Mouse (Mus musculus): ENCODE results near the gene Gcnt4. TPM values are rescaled to one million over a fixed set of nuclear protein-coding genes. Genes with fewer than 3 reads are reported as not detected.
"Not testable (repeated sequence)": the region's sequence is repeated elsewhere in the genome, so short reads cannot be mapped to it uniquely, and the experiment has no call there.

The Gcnt4 gene
- polyA plus RNA-seq, 1 experiment, result not detected

DNA sequence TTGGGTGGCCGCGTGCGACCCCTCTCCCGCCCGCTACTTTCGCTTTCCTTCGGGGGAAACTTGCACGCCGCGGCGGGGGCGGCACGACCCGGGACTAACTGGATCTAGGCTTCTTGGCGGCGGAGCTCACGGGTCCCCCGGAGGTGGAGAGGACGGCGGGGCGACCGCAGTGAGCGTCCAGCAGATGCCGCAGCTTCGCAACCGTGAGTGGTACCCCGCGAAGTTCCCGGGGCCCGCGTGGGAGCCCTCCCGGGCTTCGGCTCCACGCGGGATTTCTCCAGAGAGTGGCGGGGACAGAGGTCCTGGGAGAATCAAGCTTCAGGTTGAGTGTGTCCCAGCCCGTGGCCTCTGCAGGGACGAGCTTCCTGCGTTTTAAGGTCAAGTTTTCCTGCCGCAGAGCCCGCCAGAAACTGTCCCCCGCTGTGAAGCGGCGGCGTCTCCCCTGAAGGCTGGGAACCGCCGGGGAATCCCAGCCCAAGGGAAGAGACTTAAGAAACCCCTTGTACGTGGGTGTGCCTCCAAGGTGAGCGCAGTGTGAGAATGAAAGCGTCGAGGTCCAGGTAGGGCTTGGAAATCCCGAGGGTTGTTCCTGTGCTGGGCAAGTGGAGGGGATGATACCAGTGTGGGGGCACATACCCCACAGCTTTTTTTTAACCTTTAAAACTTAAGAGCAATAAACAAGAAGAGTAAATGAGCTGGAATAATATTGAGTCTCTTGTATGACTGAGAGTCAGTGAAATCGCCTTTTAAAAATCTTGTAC lies 676 bp downstream of the Gcnt4 start:
- TF ChIP-seq TAL1 (IDR thresholded peaks at IDR 0.05; ENCODE audit: low read length) (no peak), GATA1 (IDR thresholded peaks at IDR 0.05; ENCODE audit: low read length) (no peak)
- H3K36me3 ChIP-seq (ENCODE audit: control insufficient read depth), result no peaks in the 10 kb centered on the region
- H3K27me3 ChIP-seq (ENCODE audit: control insufficient read depth), result peaks cover 52% of the 10 kb centered on the region
- peaks cover 9% of the 10 kb centered on the region for H3K9me3 ChIP-seq (ENCODE audit: control insufficient read depth, low read length)
- peaks cover 8% of the 10 kb centered on the region for H3K4me1 ChIP-seq (ENCODE audit: control insufficient read depth)
- H3K4me3 ChIP-seq (replicated peaks), result peak overlapping the region; percentile 58

DNA sequence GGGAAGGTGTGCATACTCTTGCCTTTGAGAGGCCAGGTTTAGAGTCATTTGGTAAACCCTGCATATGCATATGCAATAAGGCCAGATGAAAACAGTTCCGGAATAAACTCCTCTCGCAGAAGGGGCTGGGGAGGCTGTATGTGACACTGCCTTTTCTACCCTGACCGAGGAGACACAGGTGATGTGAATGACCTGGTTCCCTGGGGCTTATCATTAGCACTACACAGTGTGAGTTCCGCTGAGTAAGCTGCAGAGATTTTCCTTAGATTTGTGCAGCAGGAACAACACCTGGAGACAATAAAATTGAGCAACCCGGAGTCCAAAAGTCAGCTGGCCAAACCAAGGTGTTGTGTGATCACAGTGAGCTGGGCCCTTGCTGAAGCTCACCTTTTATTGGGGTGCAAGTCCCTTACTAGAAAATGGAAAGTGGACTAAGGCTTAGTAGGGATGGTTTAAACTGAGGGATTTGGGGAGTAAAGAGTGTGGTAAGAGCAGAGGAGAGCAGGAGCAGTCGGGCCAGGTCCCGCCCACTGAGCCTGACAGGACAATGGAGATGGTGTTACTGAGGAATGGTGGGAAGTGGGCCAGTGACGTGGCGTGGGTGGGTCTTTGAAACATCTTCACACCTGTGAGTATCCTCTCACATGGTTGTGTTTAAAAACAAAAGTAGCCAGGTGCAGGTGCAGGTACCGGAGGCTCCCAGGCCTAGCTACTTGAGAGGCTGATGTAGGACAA lies 1.7 kb downstream of the Gcnt4 start:
- Histone ChIP-seq H3K4me3 (replicated peaks) (no peak overlapping the region), H3K4me1 (ENCODE audit: control insufficient read depth) (peaks cover 8% of the 10 kb centered on the region), H3K36me3 (ENCODE audit: control insufficient read depth) (no peaks in the 10 kb centered on the region), H3K27me3 (ENCODE audit: control insufficient read depth) (peaks cover 52% of the 10 kb centered on the region), H3K9me3 (ENCODE audit: control insufficient read depth, low read length) (peaks cover 9% of the 10 kb centered on the region)
- no peak for TF ChIP-seq GATA1 (IDR thresholded peaks at IDR 0.05; ENCODE audit: low read length)
- no peak for TF ChIP-seq TAL1 (IDR thresholded peaks at IDR 0.05; ENCODE audit: low read length)

DNA sequence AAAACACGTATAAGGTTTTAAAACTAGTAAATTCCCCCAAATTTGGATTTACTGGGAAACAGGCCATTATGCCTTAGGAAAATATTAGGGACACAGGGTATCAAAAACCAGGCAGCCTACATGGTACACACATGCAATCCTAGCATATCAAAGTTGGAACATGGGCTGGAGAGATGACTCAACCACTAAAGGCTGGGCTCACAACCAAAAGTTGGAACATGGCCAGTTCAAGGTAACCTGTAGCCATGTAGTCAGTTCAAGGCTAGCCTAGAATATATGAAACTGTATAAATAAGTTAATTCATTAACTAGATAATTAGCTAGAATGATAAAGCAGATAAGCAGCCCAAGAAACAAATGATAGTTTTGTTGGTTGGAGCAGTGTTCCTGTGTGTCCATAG lies 3.3 kb downstream of the Gcnt4 start:
- H3K4me3 ChIP-seq (replicated peaks), result no peak overlapping the region
- peaks cover 9% of the 10 kb centered on the region for H3K9me3 ChIP-seq (ENCODE audit: control insufficient read depth, low read length)
- H3K4me1 ChIP-seq (ENCODE audit: control insufficient read depth), result peaks cover 8% of the 10 kb centered on the region
- H3K36me3 ChIP-seq (ENCODE audit: control insufficient read depth), result no peaks in the 10 kb centered on the region
- H3K27me3 ChIP-seq (ENCODE audit: control insufficient read depth), result peaks cover 52% of the 10 kb centered on the region
- TF ChIP-seq GATA1 (IDR thresholded peaks at IDR 0.05; ENCODE audit: low read length) (no peak), TAL1 (IDR thresholded peaks at IDR 0.05; ENCODE audit: low read length) (no peak)

DNA sequence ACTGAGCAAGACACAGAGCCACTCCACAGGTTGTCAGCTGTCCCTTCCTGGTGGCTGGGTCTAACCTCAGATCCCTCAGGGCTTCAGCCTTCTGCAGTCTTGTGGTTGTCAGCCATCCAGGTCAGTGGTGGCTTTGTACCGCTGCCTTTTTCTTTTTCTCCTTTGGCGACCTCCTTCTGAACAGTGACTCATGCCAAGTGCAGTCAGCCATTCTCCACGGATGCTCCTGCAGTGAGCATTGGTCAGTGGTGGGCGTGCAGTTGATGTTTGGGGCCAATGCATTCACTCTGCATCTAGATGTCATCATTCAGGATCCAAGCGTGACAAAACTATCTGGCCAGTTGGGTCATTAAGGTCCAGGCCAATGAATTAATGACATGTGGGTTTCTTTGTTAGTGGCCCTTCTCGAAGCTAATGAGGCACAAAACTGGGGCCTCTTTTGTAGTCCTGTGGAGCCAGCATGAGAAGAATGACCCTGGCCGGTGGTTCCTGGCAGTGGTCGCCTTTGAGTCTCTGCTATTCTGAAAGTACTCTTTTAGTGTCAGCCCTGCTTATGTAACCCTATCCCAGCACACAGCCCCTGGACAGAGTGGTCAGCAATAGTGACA lies 4.0 kb downstream of the Gcnt4 start:
- Histone ChIP-seq H3K9me3 (ENCODE audit: control insufficient read depth, low read length) (peaks cover 9% of the 10 kb centered on the region), H3K36me3 (ENCODE audit: control insufficient read depth) (no peaks in the 10 kb centered on the region), H3K4me1 (ENCODE audit: control insufficient read depth) (peaks cover 8% of the 10 kb centered on the region), H3K4me3 (replicated peaks) (no peak overlapping the region), H3K27me3 (ENCODE audit: control insufficient read depth) (peaks cover 48% of the 10 kb centered on the region)
- TF ChIP-seq TAL1 (IDR thresholded peaks at IDR 0.05; ENCODE audit: low read length) (no peak), GATA1 (IDR thresholded peaks at IDR 0.05; ENCODE audit: low read length) (no peak)

DNA sequence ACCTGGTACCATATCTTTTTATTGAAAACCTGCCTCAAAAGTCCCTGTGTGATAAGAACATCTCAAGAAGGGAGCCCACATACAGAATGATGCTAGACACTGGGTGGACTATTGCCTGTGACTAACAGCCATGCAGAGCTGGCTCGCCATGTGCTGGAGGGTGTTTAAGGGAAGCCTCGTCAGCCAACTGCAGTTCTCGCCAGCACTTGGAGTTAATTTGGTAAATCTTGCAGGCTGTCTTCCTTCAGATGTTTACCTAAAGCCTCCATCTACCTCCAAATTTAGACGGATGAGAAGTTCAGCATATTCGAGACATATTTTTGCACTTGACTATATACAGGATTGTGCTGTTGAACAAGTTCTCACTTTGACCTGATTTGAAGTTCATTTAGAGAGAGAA lies 8.3 kb downstream of the Gcnt4 start:
- no peak for TF ChIP-seq TAL1 (IDR thresholded peaks at IDR 0.05; ENCODE audit: low read length)
- no peak for TF ChIP-seq GATA1 (IDR thresholded peaks at IDR 0.05; ENCODE audit: low read length)
- H3K4me3 ChIP-seq (replicated peaks), result no peak overlapping the region
- H3K36me3 ChIP-seq (ENCODE audit: control insufficient read depth), result no peaks in the 10 kb centered on the region

DNA sequence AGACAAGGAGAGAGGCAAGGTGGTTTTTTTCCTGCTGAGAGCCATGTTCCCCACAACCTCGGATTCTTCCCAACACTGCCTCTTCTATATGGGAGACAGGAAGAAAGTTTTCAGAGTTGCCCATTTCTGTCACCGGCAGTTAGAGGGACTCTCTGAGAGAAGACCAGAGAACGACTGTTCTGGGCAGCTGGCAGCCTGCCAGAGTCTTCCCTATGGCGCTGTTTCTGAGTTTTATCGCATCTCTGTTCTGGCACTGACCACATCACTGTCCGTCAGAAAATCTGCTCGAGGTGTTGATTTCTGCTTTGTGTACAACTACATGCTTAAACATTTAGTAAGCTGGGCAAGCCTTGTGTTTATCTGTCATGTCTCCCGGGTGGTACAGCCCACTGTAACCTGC lies 8.9 kb downstream of the Gcnt4 start:
- no peak overlapping the region for H3K4me3 ChIP-seq (replicated peaks)
- no peaks in the 10 kb centered on the region for H3K4me1 ChIP-seq (ENCODE audit: control insufficient read depth)
- H3K27me3 ChIP-seq (ENCODE audit: control insufficient read depth), result peaks cover 2% of the 10 kb centered on the region
- no peaks in the 10 kb centered on the region for H3K36me3 ChIP-seq (ENCODE audit: control insufficient read depth)
- no peaks in the 10 kb centered on the region for H3K9me3 ChIP-seq (ENCODE audit: control insufficient read depth, low read length)
- no peak for TF ChIP-seq TAL1 (IDR thresholded peaks at IDR 0.05; ENCODE audit: low read length)
- TF ChIP-seq GATA1 (IDR thresholded peaks at IDR 0.05; ENCODE audit: low read length), result no peak

More for the DNA sequence above, 8.3 kb downstream of the Gcnt4 start:
- Histone ChIP-seq H3K4me1 (ENCODE audit: control insufficient read depth) (no peaks in the 10 kb centered on the region), H3K27me3 (ENCODE audit: control insufficient read depth) (peaks cover 7% of the 10 kb centered on the region), H3K9me3 (ENCODE audit: control insufficient read depth, low read length) (no peaks in the 10 kb centered on the region)

DNA sequence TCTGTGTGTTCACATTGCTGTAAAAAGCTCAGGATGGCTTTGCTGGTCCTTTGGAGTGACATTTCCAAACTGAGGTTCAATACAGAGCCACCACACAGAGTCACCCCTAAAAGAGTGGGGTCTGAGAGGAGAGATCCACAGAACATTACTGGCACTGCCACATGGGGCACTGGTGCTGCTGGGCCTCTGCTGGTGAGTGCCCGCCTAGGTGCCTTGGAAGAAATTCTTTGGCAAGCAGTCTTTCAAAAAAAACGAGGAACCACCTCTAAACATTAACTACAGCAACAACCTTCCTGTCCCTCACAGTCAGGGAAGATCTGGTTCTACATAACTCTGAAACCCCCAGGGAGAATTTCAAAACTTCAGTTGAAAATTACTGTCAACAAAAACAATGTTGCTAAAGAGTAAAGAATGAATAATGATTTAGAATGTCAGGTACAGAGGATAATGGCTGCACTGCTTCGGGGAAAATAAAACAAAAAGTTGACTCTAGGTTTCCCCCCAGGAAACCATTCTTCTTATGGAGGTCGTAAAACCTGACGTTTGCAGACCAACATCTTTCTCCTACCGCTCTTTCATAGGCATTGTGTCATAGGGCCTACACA lies 11.8 kb downstream of the Gcnt4 start:
- H3K4me3 ChIP-seq (replicated peaks), result no peak overlapping the region
- no peaks in the 10 kb centered on the region for H3K9me3 ChIP-seq (ENCODE audit: control insufficient read depth, low read length)
- no peaks in the 10 kb centered on the region for H3K4me1 ChIP-seq (ENCODE audit: control insufficient read depth)
- no peaks in the 10 kb centered on the region for H3K27me3 ChIP-seq (ENCODE audit: control insufficient read depth)
- TF ChIP-seq GATA1 (IDR thresholded peaks at IDR 0.05; ENCODE audit: low read length) (no peak), TAL1 (IDR thresholded peaks at IDR 0.05; ENCODE audit: low read length) (no peak)
- H3K36me3 ChIP-seq (ENCODE audit: control insufficient read depth), result no peaks in the 10 kb centered on the region

DNA sequence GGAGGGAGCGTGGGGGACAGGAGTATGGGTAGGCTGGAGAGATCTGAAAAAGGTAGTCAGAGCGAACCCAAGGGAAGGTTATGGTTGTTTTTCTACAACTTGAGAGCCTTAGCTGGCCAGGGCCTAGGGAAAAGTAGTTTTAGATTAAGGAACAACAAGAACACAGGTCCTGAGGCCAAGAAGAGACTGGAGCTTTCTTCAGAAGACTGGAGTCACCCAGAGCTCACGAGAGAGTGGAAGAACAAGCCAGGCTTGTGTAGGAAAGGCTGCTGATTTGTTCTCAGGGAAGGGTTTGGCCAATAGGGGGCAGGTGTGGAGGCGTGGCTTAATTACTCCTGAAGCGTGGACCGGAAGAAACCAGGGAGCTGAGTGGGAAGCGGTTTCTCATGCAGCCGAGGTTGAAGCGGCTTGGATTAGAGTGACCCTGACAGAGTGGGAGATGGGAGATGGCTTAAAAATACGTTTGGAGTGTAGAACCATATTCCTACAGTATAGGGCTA lies 12.6 kb downstream of the Gcnt4 start:
- no peaks in the 10 kb centered on the region for H3K36me3 ChIP-seq (ENCODE audit: control insufficient read depth)
- no peak overlapping the region for H3K4me3 ChIP-seq (replicated peaks)
- H3K4me1 ChIP-seq (ENCODE audit: control insufficient read depth), result no peaks in the 10 kb centered on the region
- TF ChIP-seq GATA1 (IDR thresholded peaks at IDR 0.05; ENCODE audit: low read length), result no peak
- TF ChIP-seq TAL1 (IDR thresholded peaks at IDR 0.05; ENCODE audit: low read length), result no peak
- H3K9me3 ChIP-seq (ENCODE audit: control insufficient read depth, low read length), result no peaks in the 10 kb centered on the region
- H3K27me3 ChIP-seq (ENCODE audit: control insufficient read depth), result no peaks in the 10 kb centered on the region

DNA sequence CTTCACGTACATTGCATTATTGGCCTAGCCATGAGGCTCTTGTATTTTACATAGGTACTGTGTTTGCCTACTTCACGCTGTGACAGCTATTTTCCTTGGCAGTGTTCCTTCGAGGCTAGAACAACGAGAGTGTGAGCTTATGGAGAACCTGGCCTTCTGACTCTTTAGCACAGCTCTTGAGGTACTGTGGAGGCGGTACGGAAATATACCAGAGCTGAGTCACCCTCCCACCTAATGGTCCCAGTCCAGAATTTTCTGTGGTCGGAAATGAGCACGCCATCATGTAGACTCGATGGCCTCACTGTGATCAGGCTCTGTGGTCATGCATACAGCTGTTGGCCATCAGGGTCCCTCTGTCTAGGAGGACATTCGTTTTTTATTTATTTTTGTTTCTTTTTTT lies 15.2 kb downstream of the Gcnt4 start:
- no peak for TF ChIP-seq GATA1 (IDR thresholded peaks at IDR 0.05; ENCODE audit: low read length)
- TF ChIP-seq TAL1 (IDR thresholded peaks at IDR 0.05; ENCODE audit: low read length), result no peak

DNA sequence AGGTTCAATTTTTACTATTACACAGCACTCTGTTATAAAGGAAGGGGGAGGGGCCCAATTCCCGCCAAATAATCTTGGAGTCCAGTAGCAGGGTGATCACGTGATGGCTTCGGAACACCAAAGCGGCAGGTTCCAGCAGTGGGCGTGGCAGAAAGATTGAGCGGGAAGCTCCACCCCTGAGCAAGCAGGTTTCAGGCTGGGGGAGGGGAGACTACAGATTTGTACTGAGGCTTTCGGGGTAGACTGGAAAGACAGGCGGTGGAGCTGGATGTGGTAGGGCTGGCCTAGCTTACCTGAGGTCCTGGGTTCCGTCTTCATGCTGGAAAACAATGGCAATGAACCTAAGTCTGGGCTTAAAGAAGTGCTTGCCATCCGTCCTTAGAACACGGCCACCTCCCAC lies 17.0 kb downstream of the Gcnt4 start:
- H3K27me3 ChIP-seq (ENCODE audit: control insufficient read depth); H3K9me3 ChIP-seq (ENCODE audit: control insufficient read depth, low read length); H3K36me3 ChIP-seq (ENCODE audit: control insufficient read depth); H3K4me3 ChIP-seq (replicated peaks); H3K4me1 ChIP-seq (ENCODE audit: control insufficient read depth): not testable (repeated sequence)

More for the DNA sequence above, 15.2 kb downstream of the Gcnt4 start:
- no peaks in the 10 kb centered on the region for H3K4me1 ChIP-seq (ENCODE audit: control insufficient read depth)
- no peaks in the 10 kb centered on the region for H3K27me3 ChIP-seq (ENCODE audit: control insufficient read depth)
- H3K4me3 ChIP-seq (replicated peaks), result no peak overlapping the region
- no peaks in the 10 kb centered on the region for H3K9me3 ChIP-seq (ENCODE audit: control insufficient read depth, low read length)
- no peaks in the 10 kb centered on the region for H3K36me3 ChIP-seq (ENCODE audit: control insufficient read depth)
